Mouse (Mus musculus): ENCODE results near the gene Kir3dl1. TPM values are rescaled to one million over a fixed set of nuclear protein-coding genes. Genes with fewer than 3 reads are reported as not detected.

Gene Kir3dl1
- polyA plus RNA-seq (2017; shearing (Covaris generic)): not detected

GRCm38 (mm10) chrX:136517699-136518098 lies at the start of gene Kir3dl1:
TSS of gene Kir3dl1 (plus strand) at chrX:136517999.

GRCm38 (mm10) chrX:136543956-136544355 lies 26.2 kb downstream of the Kir3dl1 start, which contains the start of gene Kir3dl2:
TSS of gene Kir3dl2 (minus strand) at chrX:136544056.

Other genes starting within 250 kb of the Kir3dl1 start
- gene Bex3, start 247.7 kb upstream of the Kir3dl1 start, polyA plus RNA-seq (2017; shearing (Covaris generic)): 104 TPM
- not detected for gene Kir3dl2, start 26.1 kb downstream of the Kir3dl1 start, polyA plus RNA-seq (2017; shearing (Covaris generic))
- gene Tceal3, start 72.8 kb downstream of the Kir3dl1 start, polyA plus RNA-seq (2017; shearing (Covaris generic)): 5.2 TPM
- 0.21 TPM for gene Tceal1, start 190.0 kb downstream of the Kir3dl1 start, polyA plus RNA-seq (2017; shearing (Covaris generic))
- gene Morf4l2, start 225.7 kb downstream of the Kir3dl1 start, polyA plus RNA-seq (2017; shearing (Covaris generic)): 93.0 TPM